Mouse (Mus musculus) layer of hippocampus, adult 9-11 months (tissue): ENCODE results near the gene Atp6v0b.
A peak's percentile ranks its signal among the peaks of the same experiment; 100 is the strongest.

Experiments used
- DNase-seq: peaks from one replicate; pipeline ENCODE4 v3.0.0; 2022

Atp6v0b gene

DNA sequence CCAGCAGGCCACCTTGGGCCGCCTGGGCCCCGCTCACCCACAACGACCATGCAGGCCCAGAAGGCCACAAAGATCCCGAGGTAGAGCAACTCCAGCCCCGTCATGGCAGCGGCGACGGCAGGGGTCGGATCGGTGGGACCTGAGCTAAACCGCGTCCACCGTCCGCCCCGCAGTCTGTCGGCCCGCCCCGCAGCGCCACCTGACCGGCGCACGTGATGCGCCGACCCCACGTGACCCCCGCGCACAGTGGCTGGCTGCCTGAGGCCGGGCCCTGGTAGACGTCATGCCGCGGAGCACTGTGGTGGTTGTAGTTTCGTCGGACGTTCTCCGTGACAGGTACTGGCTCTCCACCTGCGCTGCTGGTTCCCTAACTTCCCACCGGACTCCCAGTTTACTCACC is at the start of gene Atp6v0b:
Gene Atp6v0b, minus strand, starts transcription at position 201 of the 400 bp plus-strand sequence.
- peak; percentile 95 for DNase-seq

DNA sequence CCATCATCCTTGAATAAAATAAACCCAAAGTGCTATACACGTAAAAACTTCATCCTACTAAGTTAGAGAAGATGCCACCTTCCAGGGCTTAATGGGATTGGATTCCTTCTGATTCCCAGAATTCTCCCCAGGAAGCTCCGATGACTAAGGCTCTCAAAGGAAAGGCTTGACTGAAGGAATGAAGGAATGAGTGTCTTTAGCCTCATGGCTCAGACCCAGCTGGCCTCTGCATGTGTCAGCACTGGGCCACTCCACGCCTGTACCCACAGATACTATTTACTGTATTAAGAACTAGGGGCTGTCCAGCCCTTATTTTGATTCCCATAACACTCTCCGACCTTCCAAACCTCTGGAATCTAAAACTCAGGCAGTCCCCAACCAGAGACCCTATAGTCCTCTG is 46.9 kb upstream of the Atp6v0b start:
- no peak for DNase-seq

- DNase-seq, result no peak
Measured at GRCm38 (mm10) chr4:117933248-117933647, 46.1 kb upstream of the Atp6v0b start.

DNA sequence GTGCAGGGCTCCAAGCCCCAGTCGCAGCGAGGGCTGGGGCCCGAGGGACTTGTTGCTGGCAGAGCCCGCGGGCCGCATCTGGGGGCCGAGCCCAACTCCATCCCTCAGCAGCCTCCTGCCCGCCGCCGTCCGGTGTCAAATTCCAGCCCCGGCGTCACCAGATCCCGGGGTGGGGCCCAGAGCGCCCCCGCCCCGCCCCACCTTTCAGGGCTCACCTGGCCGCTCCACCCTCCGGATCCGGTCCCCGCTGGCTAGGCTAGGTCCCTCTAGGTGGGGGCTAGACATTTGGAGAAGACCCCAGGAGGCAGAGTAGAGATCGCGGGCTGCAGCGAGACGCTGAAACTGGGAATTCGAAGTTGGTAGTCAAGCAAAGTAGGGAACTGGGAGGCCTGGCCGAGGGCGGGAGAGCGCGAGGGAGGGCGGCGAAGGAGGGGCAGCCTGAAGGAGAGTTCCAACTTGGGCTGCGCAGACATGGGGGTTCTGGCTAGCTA is 42.3 kb upstream of the Atp6v0b start, which contains the start of gene Artn:
Gene Artn, minus strand, starts transcription at position 373 of the 491 bp plus-strand sequence.
- DNase-seq, result no peak

DNA sequence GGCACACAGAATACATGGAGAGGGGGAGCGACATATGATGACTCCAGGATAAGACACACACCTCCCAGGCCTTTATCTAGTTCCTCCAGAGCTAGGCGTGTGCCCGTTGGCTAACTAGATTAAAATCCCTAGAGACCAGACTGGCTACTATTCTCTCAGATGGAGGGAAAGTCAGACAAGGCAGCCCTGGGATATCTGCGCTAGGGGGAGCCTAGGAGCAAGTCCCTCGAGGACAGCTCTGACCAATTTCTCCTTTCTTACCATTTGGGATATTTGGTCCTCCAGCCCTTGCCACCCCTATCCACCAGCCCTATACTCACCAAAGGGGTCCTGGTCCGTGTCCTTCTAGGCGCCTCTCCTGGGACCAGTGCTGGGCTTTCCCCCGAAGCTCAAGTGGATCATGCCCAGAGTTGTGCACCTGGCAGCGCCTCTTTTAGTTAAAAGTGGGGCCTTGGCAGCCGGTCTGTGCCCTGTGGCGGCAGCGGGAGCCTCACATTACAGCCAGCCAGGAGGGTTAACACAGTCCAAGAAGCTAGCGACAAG is 41.6 kb upstream of the Atp6v0b start:
- DNase-seq, result no peak

DNA sequence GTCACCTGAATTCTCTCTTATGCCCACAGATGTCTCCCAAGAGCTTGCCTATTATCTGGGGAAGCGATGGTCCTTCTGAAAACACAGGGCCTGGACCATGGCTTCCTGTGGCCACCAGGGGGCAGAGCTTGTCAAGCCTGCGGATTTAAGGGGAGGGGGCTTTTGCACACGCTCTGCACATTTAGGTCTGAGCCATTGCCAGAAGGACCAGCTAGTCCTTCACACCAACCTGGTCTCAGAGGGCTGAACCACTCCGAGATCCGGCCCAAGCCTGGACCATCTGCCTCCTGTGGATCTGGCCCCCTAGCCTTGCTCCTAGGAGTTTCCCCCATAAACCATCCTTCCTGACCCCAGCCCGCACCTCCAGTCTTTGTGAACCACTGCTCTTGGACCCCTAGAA is 41.1 kb upstream of the Atp6v0b start:
- no peak for DNase-seq

GRCm38 (mm10) chr4:117926545-117927482 is 39.7 kb upstream of the Atp6v0b start:
- DNase-seq, result no peak

GRCm38 (mm10) chr4:117924916-117925315 is 37.8 kb upstream of the Atp6v0b start:
- no peak for DNase-seq

- DNase-seq, result no peak
Measured at GRCm38 (mm10) chr4:117923450-117923849, 36.3 kb upstream of the Atp6v0b start.

DNA sequence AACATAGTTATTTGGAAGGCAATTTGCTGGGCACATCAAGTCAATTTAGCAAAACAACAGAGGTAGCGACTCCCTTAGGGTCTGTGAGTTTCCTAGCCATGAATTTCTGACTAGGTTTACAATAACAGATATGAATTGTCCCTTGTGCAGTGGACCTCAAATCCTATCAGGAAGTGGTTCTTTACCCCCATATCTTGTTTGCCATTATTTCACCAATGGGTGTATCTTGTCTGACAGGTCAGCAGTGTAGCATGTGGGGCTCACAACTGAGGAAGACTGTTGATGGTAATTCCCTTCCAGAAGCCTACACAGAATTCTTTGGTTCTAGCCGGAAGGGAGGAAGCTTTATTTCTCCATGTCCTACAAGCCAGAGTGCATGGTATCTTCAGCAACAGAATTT is 34.2 kb upstream of the Atp6v0b start:
- no peak for DNase-seq

DNA sequence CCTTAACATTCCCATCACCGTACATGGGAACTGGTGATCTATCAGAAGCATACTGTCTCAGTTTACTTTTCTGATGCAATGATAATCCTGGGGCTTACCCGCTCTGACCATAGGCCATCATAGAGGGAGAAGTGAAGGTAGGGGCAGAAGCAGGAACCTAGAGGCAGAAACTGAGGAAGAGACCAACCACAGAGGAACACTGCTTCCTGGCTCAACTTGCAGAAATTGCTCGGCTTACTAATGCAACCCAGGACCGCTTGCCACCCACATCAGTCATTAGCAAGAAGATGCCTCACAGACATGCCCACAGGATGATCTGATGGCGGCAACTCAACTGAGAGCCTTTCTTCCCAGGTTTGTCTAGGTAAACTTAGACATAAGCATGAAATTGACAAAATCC is 31.6 kb upstream of the Atp6v0b start:
- no peak for DNase-seq

DNA sequence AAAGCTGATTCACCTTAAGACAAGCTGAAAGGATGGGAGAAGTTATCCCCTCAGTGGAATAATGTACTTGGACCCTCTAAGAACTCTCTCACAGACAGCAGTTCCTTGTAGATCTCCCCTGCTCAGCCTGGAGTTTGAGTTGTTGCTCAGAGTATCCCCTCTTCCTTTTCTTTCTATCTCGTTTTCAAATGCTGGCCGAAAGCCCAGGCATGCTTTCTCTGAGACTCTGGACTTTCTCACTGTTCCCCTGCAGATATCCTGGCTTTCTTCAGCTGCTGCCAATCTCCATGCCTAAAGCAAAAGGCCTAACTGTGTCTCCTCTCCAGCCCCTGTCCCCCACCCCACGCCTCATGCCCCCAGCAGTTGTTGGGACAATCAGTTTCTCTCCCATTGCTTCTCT is 31.1 kb upstream of the Atp6v0b start:
- no peak for DNase-seq

GRCm38 (mm10) chr4:117917847-117918246 is 30.7 kb upstream of the Atp6v0b start:
- DNase-seq, result no peak

- no peak for DNase-seq
Measured at GRCm38 (mm10) chr4:117917402-117917801, 30.3 kb upstream of the Atp6v0b start.

DNA sequence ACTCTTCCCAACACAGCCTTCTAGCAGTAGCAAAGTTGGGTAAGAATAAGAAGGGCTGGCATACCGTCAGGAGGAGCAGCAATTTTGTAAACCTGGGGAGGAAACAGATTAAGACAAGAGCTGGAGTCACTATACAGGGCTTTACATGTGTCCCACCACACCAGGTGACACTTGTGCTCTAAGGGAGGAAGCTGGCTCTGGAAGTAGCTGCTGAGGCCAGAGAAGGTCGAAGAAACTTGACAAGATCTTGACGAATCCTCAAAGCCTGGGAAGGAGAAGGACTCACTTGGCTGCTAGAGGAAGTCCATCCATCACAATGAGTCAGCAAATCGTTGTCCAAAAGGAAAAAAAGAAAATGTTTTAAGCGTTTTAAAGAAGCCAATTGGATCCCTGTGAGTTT is 29.3 kb upstream of the Atp6v0b start:
- no peak for DNase-seq

GRCm38 (mm10) chr4:117915489-117916105 is 28.5 kb upstream of the Atp6v0b start:
- no peak for DNase-seq

DNA sequence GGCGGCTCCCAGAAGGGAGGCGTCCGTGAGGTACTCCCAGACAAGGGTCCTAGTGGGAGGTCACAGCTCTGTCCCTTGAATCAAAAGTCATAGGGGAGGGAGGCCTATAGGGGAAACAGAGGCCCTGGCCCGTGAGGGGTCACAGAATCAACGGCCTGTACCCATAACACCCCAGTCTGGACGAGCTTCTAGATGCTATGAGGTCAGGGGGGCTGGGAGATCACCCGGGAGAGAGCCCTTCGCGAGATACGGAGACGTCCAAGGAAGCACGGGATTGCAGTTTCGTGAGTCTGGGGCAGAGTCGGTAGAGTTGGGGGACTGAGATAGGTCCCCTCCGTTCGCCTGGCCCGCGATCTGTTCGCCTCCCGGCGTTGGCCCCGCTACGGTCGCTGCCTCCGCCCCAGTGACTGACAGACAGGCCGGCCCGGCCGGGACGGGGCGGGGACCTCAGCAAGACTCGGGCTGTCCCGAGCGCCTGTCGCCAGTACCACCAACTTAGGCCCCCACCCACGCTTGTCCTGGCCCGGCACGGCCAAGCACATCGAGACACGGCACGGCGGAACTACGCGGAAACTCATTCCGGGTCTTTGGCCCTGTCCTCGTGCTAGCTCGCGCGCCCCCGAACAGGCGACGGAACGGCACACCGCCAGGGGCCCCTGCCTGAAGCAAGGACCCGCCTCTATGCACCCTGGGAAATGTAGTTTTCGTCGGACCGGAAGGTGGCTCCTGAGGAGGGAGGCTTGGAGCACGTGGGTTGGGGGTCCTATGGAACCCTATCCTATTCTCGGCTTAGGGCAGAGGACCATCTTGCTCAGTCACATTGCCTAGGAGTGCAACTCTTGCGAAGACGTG is 27.7 kb upstream of the Atp6v0b start, which contains the start of gene Ipo13:
Gene Ipo13, minus strand, starts transcription at position 409 of the 852 bp plus-strand sequence.
- DNase-seq, result peak; percentile 92

DNA sequence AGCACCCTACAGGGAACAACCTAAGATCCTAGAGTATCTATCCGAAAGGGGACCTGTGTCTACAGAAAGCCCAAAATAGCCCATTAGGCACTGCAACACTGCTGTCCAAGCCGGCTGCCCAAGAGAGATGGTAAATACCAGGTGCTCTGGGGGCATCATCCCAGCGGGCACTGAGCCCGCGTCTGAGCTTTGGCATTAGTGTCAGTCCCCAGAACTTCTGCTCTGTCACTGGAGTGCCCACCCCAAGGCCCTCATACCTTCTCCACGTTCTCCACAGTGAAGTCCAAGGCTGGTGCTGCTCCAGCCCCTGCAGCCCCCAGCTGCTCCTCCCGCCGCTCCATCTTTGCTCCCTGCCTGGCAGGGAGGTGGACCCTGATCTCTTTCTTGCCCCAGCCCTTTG is 26.9 kb upstream of the Atp6v0b start:
- no peak for DNase-seq

- no peak for DNase-seq
Measured at GRCm38 (mm10) chr4:117913421-117913820, 26.3 kb upstream of the Atp6v0b start.

GRCm38 (mm10) chr4:117912685-117913273 is 25.6 kb upstream of the Atp6v0b start:
- no peak for DNase-seq

- DNase-seq, result no peak
Measured at GRCm38 (mm10) chr4:117912131-117912561, 25.0 kb upstream of the Atp6v0b start.

GRCm38 (mm10) chr4:117908834-117909453 is 21.8 kb upstream of the Atp6v0b start:
- no peak for DNase-seq
